Mouse (Mus musculus): ENCODE results near the gene Gm48552.

Gm48552 gene

DNA sequence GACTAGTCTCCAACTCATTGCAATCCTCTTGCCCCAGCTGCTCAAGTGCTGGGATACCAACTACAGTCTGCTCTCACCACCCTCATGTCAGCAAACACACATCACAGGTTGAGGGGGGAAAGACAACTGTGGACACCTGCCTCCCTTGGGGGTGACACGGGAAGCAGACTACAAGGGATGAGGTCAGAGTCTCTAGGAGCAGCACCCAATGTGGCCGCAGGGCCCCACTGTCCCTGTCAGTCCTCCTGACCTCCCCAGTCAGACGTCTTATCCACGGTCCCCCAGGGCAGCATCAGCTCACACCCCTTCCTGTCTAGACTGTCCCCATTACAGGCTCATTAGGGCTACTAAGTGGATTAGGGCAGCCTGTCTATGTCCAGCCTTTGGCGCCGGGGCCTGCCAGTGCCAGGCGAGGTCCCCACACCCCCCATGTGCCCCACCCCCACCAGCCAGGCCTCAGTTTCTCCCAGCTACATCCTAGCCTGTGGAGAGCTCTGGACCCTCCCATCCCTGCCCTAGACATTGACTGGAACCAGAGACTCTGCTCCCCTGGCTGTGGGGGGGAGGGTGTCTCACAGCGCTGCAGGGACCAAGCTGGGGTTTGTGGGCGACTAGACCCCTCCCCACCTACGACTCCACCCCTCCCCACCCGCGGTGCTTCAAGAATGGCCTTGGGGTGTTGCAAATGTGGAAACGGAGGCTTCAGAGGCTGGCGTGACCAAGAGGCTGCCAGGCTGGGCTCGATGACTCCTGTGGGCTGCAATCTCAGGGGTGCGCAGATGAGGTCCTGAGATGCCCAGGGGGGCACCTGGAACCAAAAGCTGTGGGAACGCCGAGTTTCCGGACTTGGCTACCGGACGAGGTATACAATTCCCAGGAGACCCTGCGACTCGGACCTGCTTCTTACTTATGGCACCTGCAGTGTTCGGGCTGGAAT lies 18.0 kb downstream of the Gm48552 start:
- DNase-seq (ENCODE audit: low read depth, low spot score) = no peak

DNA sequence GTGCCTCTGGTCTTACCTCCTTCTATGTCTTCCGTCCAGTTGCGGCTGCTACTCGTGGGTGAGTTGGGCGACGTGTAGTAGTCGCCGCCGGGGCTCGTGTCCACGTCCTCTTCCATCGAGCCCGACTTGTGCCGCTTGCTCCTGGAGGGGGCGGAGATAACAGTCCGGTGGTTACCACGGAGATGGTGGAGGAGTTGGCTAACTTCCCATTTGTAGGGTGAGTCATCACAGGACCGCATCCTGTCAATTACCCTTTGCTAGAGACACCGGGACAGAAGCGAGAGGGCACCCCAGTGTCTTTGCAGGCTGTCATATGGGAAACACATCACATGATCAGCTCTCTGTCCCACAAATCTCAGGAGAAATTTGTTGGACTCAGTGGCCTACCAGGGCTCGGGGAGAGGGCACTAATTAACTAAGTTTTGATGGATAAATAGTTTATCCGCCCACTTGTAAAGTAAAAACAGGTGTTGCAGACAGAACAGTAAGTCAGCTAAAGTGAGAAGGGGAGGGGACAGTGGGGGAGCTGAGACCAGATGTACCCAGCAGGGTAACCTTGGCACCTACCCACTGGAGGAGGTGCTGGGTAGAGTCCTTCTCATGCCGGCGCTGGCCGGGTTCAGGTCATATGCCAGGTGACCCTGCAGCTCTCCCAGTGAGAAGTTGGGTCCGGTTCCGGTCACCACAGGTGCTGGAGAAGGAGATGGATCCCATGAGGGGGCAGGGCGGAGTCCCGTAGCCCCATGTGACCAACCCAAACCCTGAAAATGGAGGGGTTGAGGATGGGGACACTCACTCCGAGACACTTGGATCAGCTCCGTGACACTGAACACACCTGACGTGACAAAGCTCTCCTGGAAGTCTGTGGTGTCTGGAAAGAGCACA lies 19.0 kb downstream of the Gm48552 start:
- no peak for DNase-seq (ENCODE audit: low read depth, low spot score)

DNA sequence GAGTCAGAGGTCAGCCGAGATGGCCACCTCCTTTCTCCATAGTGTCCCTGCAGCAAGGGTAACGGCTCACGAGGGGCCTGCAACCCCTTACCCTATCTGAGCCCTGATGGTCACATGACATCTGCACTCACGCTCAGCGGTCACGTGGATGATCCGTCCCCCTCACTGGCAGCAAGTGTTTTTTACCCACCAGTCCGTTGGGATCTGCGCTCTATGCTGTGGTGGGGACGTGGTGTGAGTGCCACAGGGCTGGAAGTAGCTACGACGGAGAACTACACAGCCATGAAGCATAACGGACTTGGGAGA lies 19.6 kb downstream of the Gm48552 start:
- no peak for DNase-seq (ENCODE audit: low read depth, low spot score)

DNA sequence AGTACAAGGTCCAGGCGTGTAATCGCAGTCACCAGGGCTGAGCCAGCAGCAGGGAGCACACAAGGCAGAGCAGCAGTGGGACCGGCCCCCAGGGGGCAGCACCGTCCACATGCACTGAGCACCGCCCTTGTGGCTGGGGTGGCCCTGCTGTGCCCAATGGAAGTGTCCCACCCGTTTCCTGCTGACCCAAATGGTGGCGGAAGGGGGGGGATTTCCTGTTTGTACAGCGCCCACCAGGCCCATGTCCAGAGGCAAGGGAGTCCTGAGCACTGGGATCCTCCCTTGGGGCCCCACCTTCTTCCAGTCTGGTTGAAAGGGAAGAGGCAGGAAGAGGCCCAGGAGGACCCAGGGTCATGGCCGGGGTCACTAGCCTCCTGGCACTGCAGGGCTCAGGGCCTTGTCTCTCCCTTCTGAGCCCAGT lies 20.1 kb downstream of the Gm48552 start:
- no peak for DNase-seq (ENCODE audit: low read depth, low spot score)

DNA sequence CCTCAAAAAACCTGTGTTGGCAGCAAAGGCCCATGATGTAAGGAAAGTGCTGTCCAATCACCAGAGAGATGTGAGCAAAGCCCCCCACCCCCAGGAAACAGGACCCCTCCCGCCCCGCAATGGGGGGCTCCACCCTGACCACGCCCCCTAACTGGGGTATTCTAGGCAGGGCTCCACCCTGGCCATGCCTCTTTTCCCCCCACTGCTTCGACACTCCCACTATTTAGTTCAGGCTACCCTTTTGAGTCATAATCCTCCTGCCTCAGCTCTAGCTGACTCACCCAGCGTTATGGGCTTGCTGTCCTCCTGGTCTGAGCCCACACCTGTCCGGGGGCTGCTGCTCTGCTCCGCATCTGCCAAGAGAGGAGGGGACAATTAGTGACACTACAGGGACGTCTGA lies 20.5 kb downstream of the Gm48552 start:
- DNase-seq (ENCODE audit: low read depth, low spot score) = no peak

DNA sequence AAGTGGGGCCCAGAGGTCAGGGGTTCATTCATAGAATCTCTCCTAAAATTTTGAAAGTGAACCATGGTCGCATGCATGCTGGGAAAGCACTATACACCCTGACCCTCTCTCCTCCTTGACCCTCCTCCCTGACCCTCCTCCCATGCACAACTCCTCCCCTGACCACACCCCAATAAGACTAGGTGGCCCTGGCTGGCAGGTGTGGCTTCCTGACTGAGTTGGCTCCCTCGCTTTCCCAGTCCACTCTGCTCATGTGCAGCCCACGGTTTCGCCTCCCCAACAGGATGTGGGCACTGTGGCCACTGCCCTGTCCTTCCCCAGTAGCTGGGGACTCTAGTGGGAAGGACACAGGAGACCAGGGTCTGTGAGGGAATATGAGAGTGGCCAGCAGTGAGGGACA lies 21.5 kb downstream of the Gm48552 start:
- no peak for DNase-seq (ENCODE audit: low read depth, low spot score)

DNA sequence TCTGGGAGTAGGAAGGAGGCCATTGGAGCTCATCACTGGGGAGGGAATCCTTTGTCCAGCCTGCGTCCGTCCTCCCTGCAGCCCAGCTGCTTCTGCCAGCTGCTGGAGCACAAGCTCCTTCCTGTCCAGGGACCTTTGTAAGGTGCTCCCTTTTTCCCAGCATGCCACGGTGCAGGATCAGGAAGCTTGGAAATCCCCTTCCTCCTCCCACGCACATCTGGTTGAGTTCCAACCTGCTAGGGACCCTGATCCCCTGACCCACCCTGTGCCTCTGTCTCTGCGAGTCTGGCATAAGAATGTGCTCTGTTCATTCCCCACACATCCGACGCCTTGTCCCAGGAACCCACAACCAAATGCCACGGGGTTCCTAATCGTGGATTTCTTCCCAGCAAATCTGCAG lies 22.2 kb downstream of the Gm48552 start:
- DNase-seq (ENCODE audit: low read depth, low spot score) = no peak

DNA sequence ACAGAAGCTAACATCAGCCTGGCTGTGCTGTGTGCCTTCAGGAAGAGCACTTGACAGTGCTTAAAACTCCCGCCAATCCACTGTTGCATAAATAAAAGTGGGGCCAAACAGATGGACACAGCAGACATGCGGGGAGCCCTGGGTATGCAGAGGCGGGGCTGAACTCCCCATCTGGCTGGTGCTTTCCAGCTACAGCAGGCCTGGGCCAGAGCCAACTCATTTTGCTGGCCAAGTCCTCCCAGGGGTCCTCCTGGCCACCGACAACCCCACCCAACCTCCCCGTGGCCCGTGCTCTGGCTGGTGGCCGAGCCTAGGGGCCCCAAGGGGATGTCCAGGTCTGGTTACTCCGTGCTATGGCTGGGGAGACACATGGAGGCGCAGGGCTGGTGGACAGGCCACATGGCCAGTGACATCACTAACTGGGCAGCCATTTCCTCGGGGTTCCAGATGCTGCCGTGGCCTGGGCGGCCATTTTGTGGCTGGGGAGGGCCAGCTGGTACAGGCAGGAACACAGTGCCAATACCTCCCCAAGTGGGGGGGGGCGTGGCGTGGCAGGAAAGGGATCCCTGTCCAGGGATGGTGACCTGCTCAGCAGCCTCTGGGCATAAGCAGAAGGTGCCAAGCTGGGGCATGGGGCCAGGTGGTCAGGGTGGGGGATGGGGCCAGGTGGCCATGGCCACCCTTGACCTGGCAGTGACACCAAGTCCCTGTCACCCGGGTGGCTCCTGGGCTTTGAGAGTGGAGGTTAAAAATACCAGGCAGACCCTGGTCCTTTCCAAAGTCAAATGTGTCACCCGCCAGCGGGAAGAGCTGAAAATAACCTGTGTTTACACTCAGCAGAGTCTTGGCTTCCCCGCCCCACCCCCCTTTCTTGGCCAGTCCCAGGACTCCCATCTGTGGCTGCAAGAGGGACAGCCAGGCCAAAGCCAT lies 22.9 kb downstream of the Gm48552 start:
- no peak for DNase-seq (ENCODE audit: low read depth, low spot score)

DNA sequence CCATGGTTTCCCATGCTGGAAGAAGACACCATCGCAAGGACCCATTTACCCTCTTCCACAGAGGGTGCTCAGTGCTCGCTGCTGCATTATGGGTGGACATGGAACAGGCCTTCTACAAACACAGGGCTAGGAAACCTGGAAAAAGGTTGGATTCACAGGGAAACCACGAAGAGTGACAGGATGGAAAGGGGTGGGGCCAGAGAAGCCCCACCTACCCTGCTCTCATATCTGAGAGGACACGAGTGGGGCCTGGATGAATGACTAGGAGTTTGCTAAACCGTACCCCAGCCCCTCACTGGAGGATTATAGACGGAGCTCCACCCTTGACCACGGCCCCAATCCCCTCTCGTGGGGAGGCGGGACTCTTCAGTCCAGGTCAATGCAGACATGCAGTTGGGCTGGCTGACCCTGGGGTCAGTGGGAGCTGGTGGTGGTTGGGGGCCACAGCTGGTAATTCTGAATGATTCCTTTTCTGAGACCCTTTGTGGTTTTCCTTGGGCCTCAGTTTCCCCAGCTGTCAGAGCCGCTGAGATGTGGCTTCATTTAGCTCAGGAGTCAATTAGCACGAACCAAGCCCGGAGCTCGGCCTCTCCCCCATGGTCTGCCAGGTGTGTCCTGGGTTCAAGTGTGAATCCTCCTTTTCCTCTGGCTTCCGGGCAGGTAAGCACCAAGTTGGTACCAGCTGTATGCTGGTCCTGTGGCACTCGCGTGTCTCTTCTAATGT lies 23.9 kb downstream of the Gm48552 start:
- DNase-seq (ENCODE audit: low read depth, low spot score) = no peak

DNA sequence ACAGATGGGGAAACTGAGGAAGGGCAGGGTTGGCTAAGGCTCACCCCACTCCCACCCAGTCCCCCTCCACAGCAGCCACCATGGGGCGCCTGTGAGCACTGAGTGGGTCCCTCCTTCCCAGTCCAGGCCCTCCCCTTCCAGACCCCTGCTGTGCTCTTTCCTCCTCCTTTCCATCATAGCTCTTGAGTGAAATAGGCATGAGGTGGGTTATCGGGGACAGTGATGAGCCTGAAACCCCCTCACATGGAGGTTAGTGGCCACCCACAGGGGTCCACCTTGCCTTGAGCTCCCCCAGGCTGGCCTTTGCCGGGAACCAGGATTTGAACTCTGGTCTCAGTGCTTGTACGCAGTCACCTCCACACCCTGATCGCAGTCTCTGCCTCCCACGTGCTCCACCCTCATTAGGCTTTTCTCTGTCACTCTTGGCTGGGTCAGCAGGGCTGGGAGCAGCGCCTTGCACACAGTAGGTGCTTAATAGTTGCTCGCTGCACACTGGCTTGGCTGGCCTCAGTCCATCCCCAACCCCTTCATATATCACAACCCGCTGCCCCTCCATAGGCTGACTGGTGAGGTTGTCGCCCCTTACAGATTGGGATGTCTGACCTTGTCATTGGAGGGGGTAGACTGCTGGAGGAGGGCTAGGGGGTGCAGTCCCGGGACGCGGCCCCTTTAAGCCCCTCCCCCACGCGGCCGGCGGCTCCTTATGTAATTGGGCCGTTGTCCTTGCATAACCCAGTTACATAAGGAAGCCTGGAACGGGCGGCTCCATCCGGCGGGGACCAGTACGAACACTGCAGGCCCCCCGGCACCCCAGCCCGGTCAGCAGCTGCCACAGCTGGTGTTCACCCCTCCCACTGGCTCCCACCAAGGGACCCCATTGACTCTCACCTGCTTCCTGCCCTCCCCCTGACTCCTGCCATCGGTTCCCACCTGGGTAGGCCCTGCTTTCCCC lies 24.8 kb downstream of the Gm48552 start:
- DNase-seq (ENCODE audit: low read depth, low spot score) = no peak

DNA sequence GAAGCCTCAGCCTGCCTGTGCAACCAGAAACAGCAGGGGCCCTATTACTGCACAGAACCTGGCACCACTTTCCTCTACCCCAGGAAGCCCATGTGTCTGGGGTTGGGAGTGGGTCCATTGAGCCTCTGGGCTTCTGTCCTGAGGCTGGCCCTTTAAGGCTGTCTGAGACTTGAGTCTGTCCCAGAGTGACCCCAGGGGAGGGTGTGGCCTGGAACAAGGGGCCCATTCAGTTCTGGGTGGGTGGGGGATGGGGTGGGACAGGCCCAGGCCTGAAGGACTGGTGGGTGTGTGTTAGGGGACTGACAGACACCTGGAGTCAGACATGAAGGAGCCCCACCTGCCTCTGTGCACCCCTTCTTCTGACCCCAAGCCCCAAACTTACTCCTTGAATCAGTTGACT lies 25.9 kb downstream of the Gm48552 start:
- no peak for DNase-seq (ENCODE audit: low read depth, low spot score)

DNA sequence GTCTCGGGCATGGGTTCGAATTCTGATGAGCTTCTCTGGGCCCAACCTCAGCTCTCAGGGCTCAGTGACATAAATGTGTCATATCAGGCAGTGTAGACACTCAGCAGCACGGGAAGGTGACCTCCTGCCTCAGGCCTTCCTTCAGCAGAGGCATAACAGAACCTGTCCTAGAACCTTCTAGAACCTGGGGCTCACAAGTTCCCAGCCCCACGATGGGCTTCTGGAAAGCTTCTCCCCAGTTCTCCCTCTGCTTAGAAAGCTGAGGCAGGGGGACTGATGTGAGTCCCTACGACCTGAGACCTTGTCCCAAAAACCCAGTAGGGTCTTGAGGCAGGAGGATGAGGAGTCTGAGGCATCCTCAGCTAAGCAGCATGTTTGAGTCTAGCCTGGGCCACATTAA lies 26.3 kb downstream of the Gm48552 start:
- DNase-seq (ENCODE audit: low read depth, low spot score) = no peak

DNA sequence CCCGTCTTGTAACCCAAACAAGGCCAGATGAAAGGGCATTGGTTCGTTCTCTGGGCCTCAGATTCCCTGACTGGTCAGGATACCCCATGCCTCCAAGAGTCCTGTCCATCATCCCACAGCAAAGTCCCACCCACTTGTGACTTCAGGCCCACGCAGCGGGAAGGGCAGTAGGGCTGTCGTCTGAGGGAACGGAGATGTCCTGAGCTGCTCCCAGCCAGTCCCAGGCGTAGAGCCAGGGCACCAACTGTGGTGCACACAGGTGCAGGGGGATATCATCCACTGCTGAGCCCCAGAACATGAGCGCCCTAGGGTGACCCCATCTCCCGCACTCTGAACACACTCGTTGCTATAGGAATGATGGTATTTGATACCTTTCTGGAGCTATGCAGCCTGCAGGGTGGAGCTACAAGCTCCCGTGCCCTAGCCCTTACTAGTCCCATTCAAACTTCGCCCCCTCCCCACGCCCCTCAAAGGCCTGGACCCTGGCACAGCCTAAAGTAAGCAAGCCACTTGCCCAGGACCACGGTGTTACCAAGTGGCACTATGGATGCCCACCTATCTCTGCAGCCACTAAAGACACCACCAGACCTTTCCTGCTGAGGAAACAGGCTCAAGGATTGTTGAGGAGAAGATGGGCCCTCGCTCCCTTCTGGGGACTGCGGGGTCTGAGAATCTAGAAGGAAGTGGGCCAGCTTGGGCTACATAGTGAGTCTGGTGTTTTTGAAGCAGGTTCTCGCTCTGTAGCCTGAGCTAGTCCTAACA lies 26.9 kb downstream of the Gm48552 start:
- no peak for DNase-seq (ENCODE audit: low read depth, low spot score)

DNA sequence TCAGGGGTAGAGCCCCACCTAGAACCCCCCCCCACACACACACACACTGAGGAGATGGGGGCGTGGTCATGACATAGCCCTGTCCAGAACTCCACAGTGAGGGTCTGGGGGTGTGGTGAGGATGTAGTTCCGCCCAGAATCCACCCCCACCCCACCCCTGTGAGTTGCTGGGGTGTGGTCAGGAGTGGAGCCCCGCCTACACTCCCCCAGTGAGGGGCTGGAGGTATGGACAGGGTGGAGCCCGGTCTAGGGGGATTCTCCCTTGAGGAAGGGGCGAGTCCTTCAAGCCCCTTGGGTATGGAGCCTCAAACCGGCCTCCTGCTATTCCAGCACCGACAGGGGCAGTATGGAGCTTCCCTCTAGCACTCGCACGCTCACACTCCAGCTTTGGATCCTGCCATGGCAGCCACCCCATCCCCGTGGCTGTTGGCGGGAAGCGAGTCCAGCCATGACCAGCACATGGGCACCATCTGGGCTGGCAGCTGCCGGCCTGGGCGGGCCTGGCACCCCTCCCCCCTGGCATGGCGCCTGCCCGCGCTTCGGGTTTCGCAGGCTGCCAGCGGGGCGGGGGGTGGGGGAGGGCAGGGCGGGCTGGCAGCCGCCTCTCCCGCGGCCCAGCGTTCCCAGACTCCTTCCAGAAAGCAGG lies 27.9 kb downstream of the Gm48552 start:
- no peak for DNase-seq (ENCODE audit: low read depth, low spot score)

DNA sequence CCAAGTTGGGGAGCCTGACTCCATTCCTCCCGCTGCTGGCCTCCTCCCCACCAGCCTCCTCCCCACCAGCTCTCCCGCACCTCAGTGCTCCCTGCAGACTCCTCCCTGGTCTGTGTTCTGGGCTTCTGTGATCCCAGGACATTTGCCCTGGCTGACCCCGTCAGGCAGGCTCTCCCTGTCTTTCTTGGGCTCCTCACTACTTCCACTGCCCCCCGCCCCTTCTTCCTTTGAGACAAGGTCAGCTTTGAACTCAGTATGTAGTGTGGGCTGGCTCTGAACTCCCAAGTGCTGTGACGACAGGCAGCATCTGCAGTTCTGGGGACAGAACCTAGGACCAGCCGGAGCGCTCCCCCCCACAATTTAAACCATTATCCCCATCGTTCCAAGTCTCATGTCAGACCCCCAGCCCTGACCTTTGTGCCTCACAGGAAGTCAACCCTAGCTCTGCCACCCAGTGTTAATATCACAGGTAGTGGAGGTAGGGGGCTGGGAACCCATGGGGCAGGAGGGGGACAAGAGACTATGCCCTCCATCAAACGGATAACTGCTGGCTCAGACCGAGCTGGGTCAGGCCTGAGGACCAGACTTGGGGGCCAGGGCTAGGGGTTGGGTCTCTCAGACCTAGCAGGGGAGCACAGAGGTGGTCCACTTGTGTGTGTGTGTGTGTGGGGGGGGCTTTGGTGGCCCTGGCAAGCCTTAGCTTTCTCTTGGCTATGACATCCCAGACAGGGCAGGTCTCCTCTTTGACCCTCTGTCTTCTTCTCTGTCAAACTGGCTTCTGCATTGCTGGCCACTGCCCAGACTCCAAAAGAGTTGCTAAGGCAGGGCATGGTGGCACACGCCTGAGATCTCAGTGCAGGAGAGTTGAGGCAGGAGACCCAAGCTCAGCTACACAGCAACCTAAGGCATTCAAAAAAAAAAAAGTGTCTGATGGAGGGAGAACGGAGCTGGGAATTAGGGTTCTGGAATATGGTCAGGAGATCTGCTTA lies 28.7 kb downstream of the Gm48552 start:
- no peak for DNase-seq (ENCODE audit: low read depth, low spot score)

DNA sequence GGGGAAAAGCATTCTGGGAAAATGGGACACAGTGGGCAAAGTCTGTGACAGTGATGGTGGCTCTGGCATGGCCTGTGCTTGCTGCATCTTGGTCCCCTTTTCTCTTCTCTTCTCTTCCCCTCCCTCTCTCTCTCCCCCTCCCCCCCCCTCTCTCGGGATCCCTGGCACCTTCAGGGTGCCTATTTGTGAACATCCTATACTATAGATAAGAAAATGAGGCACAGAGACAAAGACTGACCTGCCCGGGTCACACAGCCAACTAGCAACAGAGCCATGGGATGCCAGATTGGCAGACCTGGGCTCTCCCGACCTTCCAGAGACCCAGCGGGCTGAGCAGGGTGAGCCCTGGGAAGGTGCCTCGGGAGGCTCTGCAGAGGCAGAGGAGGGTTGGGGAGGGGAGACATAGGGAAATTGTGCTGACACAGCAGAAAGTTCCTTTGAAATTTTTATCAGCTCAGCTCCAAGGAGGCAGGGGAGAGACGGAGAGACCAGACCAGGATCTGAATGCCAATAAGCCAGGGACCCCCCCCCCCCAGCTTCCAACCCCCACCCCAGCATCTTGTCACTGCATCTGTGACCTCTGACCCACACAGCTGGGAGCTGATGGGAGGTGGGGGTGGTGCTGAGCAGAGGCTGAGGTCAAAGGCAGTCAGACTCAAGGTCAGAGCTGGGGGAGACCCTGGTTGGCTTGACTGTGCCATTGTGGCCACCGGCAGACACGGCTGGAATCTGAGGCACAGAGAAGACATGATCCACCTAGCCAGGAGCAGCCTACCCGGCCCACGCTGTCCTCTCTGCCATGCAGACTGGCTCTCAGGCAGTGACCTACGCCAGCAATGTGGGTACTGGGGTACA lies 29.6 kb downstream of the Gm48552 start:
- DNase-seq (ENCODE audit: low read depth, low spot score) = no peak

Measured in telencephalon, adult 2 months (tissue).